Mouse (Mus musculus) ES-E14 (cell line): Measurements from ENCODE around the gene Ubap1. TPM values are rescaled to one million over a fixed set of nuclear protein-coding genes. Genes with fewer than 3 reads are reported as not detected.

Experiments used
- DNase-seq: peaks from one replicate; pipeline ENCODE4 v3.0.0-alpha.2; 2013; ENCODE audit warnings: low read depth, low spot score
- H3K27ac ChIP-seq: 2 replicates; pipeline ENCODE4 v1.5.1; 2012; ENCODE audit warnings: low read depth, mild to moderate bottlenecking, low read length, moderate library complexity, mixed read lengths; ENCODE audit not compliant: poor library complexity, insufficient read depth, severe bottlenecking
- H3K36me3 ChIP-seq: 2 replicates; pipeline ENCODE4 v1.6.1; 2012; ENCODE audit warnings: mild to moderate bottlenecking, low read length, moderate library complexity, mixed read lengths; ENCODE audit not compliant: control insufficient read depth, poor library complexity, insufficient read depth, severe bottlenecking
- H3K4me1 ChIP-seq, 2 experiments: fragments of 150-350 bp in 1 of 2; sonication (generic) in 1 of 2; 2 replicates each; pipeline ENCODE4 v1.6.1; 2012; ENCODE audit warnings: low read length in 2 of 2, mild to moderate bottlenecking in 1 of 2, mixed read lengths in 1 of 2; ENCODE audit not compliant: control insufficient read depth in 2 of 2, insufficient read depth in 2 of 2, poor library complexity in 1 of 2
- H3K4me3 ChIP-seq, 2 experiments: fragments of 150-350 bp in 1 of 2; sonication (generic) in 1 of 2; 2 replicates each; pipeline ENCODE4 v1.5.1; 2012; ENCODE audit warnings: low read length in 2 of 2, low read depth in 1 of 2, mild to moderate bottlenecking in 1 of 2, mixed read lengths in 1 of 2; ENCODE audit not compliant: insufficient read depth in 1 of 2, poor library complexity in 1 of 2, severe bottlenecking in 1 of 2
- H3K9ac ChIP-seq: 2 replicates; pipeline ENCODE4 v1.6.1; 2012; ENCODE audit warnings: low read depth, mild to moderate bottlenecking, low read length, mixed read lengths; ENCODE audit not compliant: poor library complexity, insufficient read depth, severe bottlenecking
- H3K9me3 ChIP-seq: fragments of 150-350 bp; sonication (generic); 2 replicates; pipeline ENCODE4 v1.6.1; 2012; ENCODE audit warnings: low read depth, mild to moderate bottlenecking, low read length; ENCODE audit not compliant: control insufficient read depth, insufficient read depth
- CHD2 ChIP-seq: IDR thresholded peaks from 2 replicates; pipeline ENCODE4 v1.6.1; 2014; ENCODE audit warnings: mild to moderate bottlenecking, low read depth, low read length, inconsistent platforms
- HCFC1 ChIP-seq: IDR thresholded peaks from 2 replicates; pipeline ENCODE4 v1.6.1; 2012; ENCODE audit warnings: low read length, inconsistent platforms, borderline replicate concordance; ENCODE audit not compliant: insufficient read depth
- MAFK ChIP-seq: IDR thresholded peaks from 2 replicates; pipeline ENCODE4 v1.6.1; 2014; ENCODE audit warnings: mild to moderate bottlenecking, low read depth, low read length, inconsistent platforms; ENCODE audit not compliant: insufficient read depth
- ZC3H11A ChIP-seq: IDR thresholded peaks from 2 replicates; pipeline ENCODE4 v1.6.1; 2012; ENCODE audit warnings: low read depth, mild to moderate bottlenecking, inconsistent platforms, low read length, borderline replicate concordance
- ZNF384 ChIP-seq: IDR thresholded peaks from 2 replicates; pipeline ENCODE4 v1.6.1; 2012; ENCODE audit warnings: low read depth, low read length, inconsistent platforms
- in situ Hi-C, 2 experiments: fragments of 600-800 bp; cut with MboI; formaldehyde crosslinking; loops; one replicate each; pipeline ENCODE4 v1.15.1; 2025; ENCODE audit warnings: low sequenced_read_pairs in 2 of 2, inconsistent platforms in 1 of 2; ENCODE audit not compliant: unreplicated experiment in 2 of 2
- total RNA-seq: library from RNA; depleted of rRNA; stranded (reverse); fragments of 300-350 nt; gene quantifications from 2 replicates; pipeline ENCODE4 v1.2.3, GENCODE M21; 2012

The Ubap1 gene
- total RNA-seq, 1 experiment, result 24.3 TPM

- H3K9ac ChIP-seq, result no peak overlapping the region
- in situ Hi-C loops, result no loop called here
- peaks cover 25% of the 10 kb centered on the region for H3K36me3 ChIP-seq
- DNase-seq, result no peak
- TF ChIP-seq CHD2 (no peak), MAFK (no peak), ZNF384 (no peak), ZC3H11A (no peak), HCFC1 (no peak)
- no peak overlapping the region for H3K4me3 ChIP-seq
- H3K9me3 ChIP-seq, result no peaks in the 10 kb centered on the region
- no peak overlapping the region for H3K27ac ChIP-seq
- H3K4me1 ChIP-seq, result no peaks in the 10 kb centered on the region
These were observed 28.8 kb downstream of the Ubap1 start for GRCm38 (mm10) chr4:41377567-41377966.

DNA sequence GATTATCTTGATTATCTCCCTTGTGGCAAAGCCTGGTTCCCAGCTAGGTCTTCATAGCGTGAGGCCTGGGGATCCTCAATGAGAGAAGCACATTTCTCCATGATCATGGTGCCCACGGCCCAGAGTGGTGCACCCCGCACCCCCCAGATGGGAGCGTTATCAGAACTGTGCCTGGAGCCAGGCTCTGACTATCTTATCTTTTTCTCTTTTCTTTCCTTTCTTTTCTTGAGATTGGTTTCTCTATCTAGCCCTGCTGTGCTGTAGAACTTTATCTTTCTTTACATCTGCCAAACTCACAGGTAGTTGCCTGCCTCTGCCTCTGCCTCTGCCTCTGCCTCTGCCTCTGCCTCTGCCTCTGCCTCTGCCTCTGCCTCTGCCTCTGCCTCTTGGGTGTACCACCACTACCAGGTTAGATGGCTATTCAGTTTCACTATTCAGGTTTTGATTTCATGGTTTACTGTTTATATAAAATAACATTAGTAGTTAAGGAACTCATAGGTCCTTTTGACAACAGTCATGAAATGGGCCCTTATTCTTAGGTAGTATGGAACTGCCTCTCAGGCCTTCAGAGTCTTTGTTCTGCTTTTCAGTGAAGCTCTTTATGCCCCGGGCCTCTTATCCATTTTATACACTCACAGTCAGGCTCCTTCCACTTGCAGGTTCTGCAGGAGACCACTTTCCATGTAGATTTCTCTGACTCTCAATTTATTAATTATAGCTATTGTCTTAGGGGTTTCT, 32.6 kb downstream of the Ubap1 start:
- Histone ChIP-seq H3K9me3 (no peaks in the 10 kb centered on the region), H3K4me3 (no peak overlapping the region), H3K27ac (no peak overlapping the region), H3K4me1 (no peaks in the 10 kb centered on the region), H3K36me3 (peaks cover 30% of the 10 kb centered on the region), H3K9ac (no peak overlapping the region)
- in situ Hi-C loops, result no loop called here
- no peak for TF ChIP-seq ZC3H11A
- 0 out of 2 replicates have a peak, but pooled peaks have one; percentile 26 for TF ChIP-seq ZNF384
- TF ChIP-seq CHD2, result no peak
- TF ChIP-seq MAFK, result no peak
- DNase-seq, result no peak

- Histone ChIP-seq H3K36me3 (peaks cover 30% of the 10 kb centered on the region), H3K27ac (no peak overlapping the region), H3K9ac (no peak overlapping the region), H3K9me3 (no peaks in the 10 kb centered on the region), H3K4me3 (no peak overlapping the region), H3K4me1 (no peaks in the 10 kb centered on the region)
- in situ Hi-C loops, result no loop called here
- DNase-seq, result no peak
- TF ChIP-seq ZC3H11A, result no peak
- no peak for TF ChIP-seq ZNF384
- no peak for TF ChIP-seq HCFC1
- TF ChIP-seq MAFK, result no peak
- no peak for TF ChIP-seq CHD2
These were observed 37.7 kb downstream of the Ubap1 start for GRCm38 (mm10) chr4:41386412-41386975.

DNA sequence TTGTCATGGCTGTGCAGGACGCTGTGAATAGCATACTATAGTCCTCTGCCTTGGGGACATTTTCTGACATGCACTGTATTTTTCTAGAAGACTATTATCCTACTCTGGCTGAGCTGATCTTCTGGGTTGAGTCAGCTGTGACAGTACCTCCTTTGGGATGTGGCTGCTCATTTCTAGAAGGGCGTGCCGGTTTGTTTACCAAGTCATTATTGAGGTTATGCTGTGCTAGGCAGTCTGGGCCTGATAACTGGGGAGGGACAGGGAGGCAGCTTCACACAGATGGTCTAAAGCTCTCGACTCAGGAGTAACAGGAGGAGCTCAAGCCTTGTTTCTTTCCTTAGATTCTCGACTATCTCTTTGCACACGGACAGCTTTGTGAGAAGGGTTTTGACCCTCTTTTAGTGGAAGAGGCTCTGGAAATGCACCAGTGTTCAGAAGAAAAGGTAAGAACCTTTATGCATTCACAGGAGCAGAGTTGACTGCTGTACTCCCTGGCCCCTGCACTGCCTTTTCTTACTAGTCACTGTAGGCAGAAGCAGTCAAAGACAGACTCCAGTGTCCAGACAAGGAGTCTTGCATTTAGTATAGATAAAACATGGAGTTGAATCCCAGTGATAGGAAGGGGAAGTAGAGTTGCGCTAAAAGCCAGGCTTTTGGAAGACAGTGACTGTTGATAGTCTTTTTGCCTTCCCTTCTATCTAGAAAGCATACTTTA, 39.1 kb downstream of the Ubap1 start:
- Histone ChIP-seq H3K4me3 (no peak overlapping the region), H3K9me3 (no peaks in the 10 kb centered on the region), H3K27ac (no peak overlapping the region), H3K9ac (no peak overlapping the region), H3K4me1 (no peaks in the 10 kb centered on the region), H3K36me3 (peaks cover 28% of the 10 kb centered on the region)
- in situ Hi-C loops, result no loop called here
- TF ChIP-seq CHD2, result no peak
- TF ChIP-seq ZNF384, result no peak
- TF ChIP-seq HCFC1, result no peak
- TF ChIP-seq ZC3H11A, result no peak
- TF ChIP-seq MAFK, result no peak
- no peak for DNase-seq

GRCm38 (mm10) chr4:41388616-41389015, 39.8 kb downstream of the Ubap1 start:
- Histone ChIP-seq H3K36me3 (peaks cover 28% of the 10 kb centered on the region), H3K27ac (no peak overlapping the region), H3K4me1 (no peaks in the 10 kb centered on the region), H3K9ac (no peak overlapping the region), H3K9me3 (no peaks in the 10 kb centered on the region), H3K4me3 (no peak overlapping the region)
- DNase-seq, result no peak
- in situ Hi-C loops, result no loop called here
- TF ChIP-seq MAFK, result no peak
- no peak for TF ChIP-seq ZC3H11A
- TF ChIP-seq HCFC1, result no peak
